Mouse (Mus musculus) thymus, adult 2 months (tissue): ENCODE data around the gene Gnmt.

Experiments used
- CTCF ChIP-seq: fragments of 200-500 bp; IDR thresholded peaks from 2 replicates; pipeline ENCODE4 v1.5.1; 2012; ENCODE audit warnings: mild to moderate bottlenecking, control low read depth, low read length, moderate library complexity, borderline replicate concordance; ENCODE audit not compliant: control insufficient read depth, poor library complexity, insufficient read depth; ENCODE audit errors: extremely low read depth
- POLR2A ChIP-seq: fragments of 200-500 bp; IDR thresholded peaks from 2 replicates; pipeline ENCODE4 v1.6.1; 2012; ENCODE audit warnings: mild to moderate bottlenecking, low read length, control low read depth, moderate library complexity; ENCODE audit not compliant: control insufficient read depth, poor library complexity, insufficient read depth; ENCODE audit errors: extremely low read depth

DNA sequence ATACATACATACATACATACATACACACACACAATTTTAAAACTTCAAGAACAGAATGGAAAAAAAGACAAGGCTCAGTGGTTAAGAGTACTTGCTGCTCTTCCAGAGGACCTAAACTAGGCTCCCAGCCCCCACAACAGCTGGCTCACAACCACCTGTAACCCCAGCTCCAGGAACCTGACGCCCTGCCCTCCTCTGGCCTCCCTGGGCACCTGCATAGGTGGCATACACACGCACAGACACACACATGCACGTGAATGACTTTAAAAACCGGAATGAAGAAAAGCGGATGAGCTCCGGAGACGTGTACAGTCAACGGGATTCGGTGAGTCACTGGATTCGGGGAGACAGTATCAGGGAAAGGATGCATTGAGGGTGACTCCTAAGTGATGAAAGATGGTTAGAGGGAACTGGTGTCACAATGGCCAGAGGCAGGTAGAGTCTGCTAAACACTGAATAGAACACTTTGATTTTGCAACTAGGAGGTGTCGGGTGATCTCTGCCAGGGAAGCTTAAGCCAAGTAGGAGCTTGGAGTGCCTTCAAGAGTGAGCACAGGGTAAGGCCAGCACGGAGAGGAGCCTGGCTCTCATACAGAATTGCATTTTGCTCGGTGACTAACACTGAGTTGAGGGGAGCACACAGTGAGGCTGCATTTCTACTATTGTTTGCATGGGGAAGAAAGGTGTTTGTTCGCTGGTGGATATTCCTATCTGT lies 22.4 kb downstream of the Gnmt start:
- TF ChIP-seq CTCF (no peak), POLR2A (no peak)
